Mouse (Mus musculus) kidney, postnatal 0 days (tissue): ENCODE measurements at regions not wholly inside any gene's neighbourhood (a gene's known extent, or its start where the extent isn't known, plus 50 kb on each side); places are given as distances from the start of the nearest gene placed in this dataset.
"Not testable (repeated sequence)": the region's sequence is repeated elsewhere in the genome, so short reads cannot be mapped to it uniquely, and the experiment has no call there.

Source experiments
- ATAC-seq: fragments of 200-750 bp; cut with Nextera tagmentation; replicated peaks from 2 replicates; pipeline ENCODE4 v1.8.0; 2017; ENCODE audit warnings: low read depth, moderate number of reproducible peaks, moderate TSS enrichment, moderate library complexity; ENCODE audit not compliant: low FRiP score
- DNase-seq: peaks from one replicate; pipeline ENCODE4 v3.0.0-alpha.2; 2016; ENCODE audit warnings: low spot score
- H3K27ac ChIP-seq: fragments of 300-500 bp; sonication (generic); 2 replicates; pipeline ENCODE4 v1.5.1; 2014; ENCODE audit warnings: mild to moderate bottlenecking
- H3K27me3 ChIP-seq: fragments of 300-500 bp; sonication (generic); 2 replicates; pipeline ENCODE4 v1.6.1; 2014; ENCODE audit warnings: low read length, mixed read lengths; ENCODE audit not compliant: insufficient read depth
- H3K36me3 ChIP-seq: fragments of 300-500 bp; sonication (generic); 2 replicates; pipeline ENCODE4 v1.6.1; 2014; ENCODE audit warnings: low read length, mixed read lengths; ENCODE audit not compliant: insufficient read depth
- H3K4me1 ChIP-seq: fragments of 300-500 bp; sonication (generic); replicated peaks from 2 replicates; pipeline ENCODE4 v1.6.1; 2014; ENCODE audit warnings: antibody characterized with exemption, low read length, mixed read lengths; ENCODE audit not compliant: insufficient read depth
- H3K4me2 ChIP-seq: fragments of 300-500 bp; sonication (generic); 2 replicates; pipeline ENCODE4 v1.6.1; 2014; ENCODE audit warnings: mild to moderate bottlenecking, low read length, moderate library complexity, mixed read lengths
- H3K4me3 ChIP-seq: fragments of 300-500 bp; sonication (generic); replicated peaks from 2 replicates; pipeline ENCODE4 v1.5.1; 2014; ENCODE audit warnings: low read depth, low read length
- H3K9ac ChIP-seq: fragments of 300-500 bp; sonication (generic); 2 replicates; pipeline ENCODE4 v1.6.1; 2014; ENCODE audit warnings: low read depth, low read length
- H3K9me3 ChIP-seq: fragments of 300-500 bp; sonication (generic); replicated peaks from 2 replicates; pipeline ENCODE4 v1.6.1; 2016; ENCODE audit warnings: low read length, inconsistent platforms, mixed read lengths
- CTCF ChIP-seq: IDR thresholded peaks from 2 replicates; pipeline ENCODE4 v1.5.1; 2016; ENCODE audit warnings: antibody characterized with exemption, low read depth, mild to moderate bottlenecking, moderate library complexity
- WGBS: fragments of 180-500 bp; shearing (Covaris S2); extraction: QIAGEN DNeasy Blood & Tissue Kit; methylation state at CpG from one replicate; pipeline ENCODE4 v1.1.7; 2014; 5-methylcytosine and 5-hydroxymethylcytosine counted together

- no peak for ATAC-seq
- no peaks in the 10 kb centered on the region for H3K36me3 ChIP-seq
- TF ChIP-seq CTCF: no peak
- H3K4me2 ChIP-seq: no peak overlapping the region
- H3K9ac ChIP-seq: no peak overlapping the region
- H3K27me3 ChIP-seq: no peaks in the 10 kb centered on the region
- H3K27ac ChIP-seq: no peak overlapping the region
- no peaks in the 10 kb centered on the region for H3K9me3 ChIP-seq
- DNase-seq: no peak
- no peak overlapping the region for H3K4me3 ChIP-seq
- WGBS: 79% methylated on average over 10 of the region's 10 CpGs
- H3K4me1 ChIP-seq: no peaks in the 10 kb centered on the region
Measured at GRCm38 (mm10) chr9:41429711-41430390, 268.4 kb upstream of the Ubash3b start.

GRCm38 (mm10) chr9:41429236-41429635 lies 267.7 kb upstream of the Ubash3b start:
- no peak overlapping the region for H3K4me3 ChIP-seq
- no peaks in the 10 kb centered on the region for H3K36me3 ChIP-seq
- no peak overlapping the region for H3K4me2 ChIP-seq
- no peak for TF ChIP-seq CTCF
- H3K9ac ChIP-seq: no peak overlapping the region
- no peak for DNase-seq
- H3K27ac ChIP-seq: no peak overlapping the region
- ATAC-seq: no peak
- no peaks in the 10 kb centered on the region for H3K27me3 ChIP-seq
- H3K4me1 ChIP-seq: no peaks in the 10 kb centered on the region
- no peaks in the 10 kb centered on the region for H3K9me3 ChIP-seq
- WGBS: 84% methylated on average over 4 of the region's 4 CpGs

GRCm38 (mm10) chr9:41426698-41427097 lies 265.2 kb upstream of the Ubash3b start:
- DNase-seq: no peak
- no peak overlapping the region for H3K4me3 ChIP-seq
- H3K4me2 ChIP-seq: no peak overlapping the region
- ATAC-seq: no peak
- no peaks in the 10 kb centered on the region for H3K27me3 ChIP-seq
- H3K4me1 ChIP-seq: no peaks in the 10 kb centered on the region
- no peaks in the 10 kb centered on the region for H3K36me3 ChIP-seq
- no peaks in the 10 kb centered on the region for H3K9me3 ChIP-seq
- 90% methylated on average over 7 of the region's 7 CpGs for WGBS
- H3K9ac ChIP-seq: no peak overlapping the region
- H3K27ac ChIP-seq: no peak overlapping the region
- TF ChIP-seq CTCF: no peak

- Histone ChIP-seq H3K36me3 (no peaks in the 10 kb centered on the region), H3K9ac (no peak overlapping the region), H3K27ac (no peak overlapping the region), H3K27me3 (no peaks in the 10 kb centered on the region), H3K4me2 (no peak overlapping the region), H3K4me3 (no peak overlapping the region), H3K9me3 (no peaks in the 10 kb centered on the region), H3K4me1 (no peaks in the 10 kb centered on the region)
- 95% methylated on average over 6 of the region's 6 CpGs for WGBS
- ATAC-seq (no peak), DNase-seq (no peak)
- no peak for TF ChIP-seq CTCF
Measured at GRCm38 (mm10) chr9:41425225-41425624, 263.7 kb upstream of the Ubash3b start.

GRCm38 (mm10) chr9:41413791-41414190 lies 252.3 kb upstream of the Ubash3b start:
- H3K4me2 ChIP-seq: no peak overlapping the region
- WGBS: 90% methylated on average over 3 of the region's 3 CpGs
- DNase-seq: no peak
- no peak overlapping the region for H3K27ac ChIP-seq
- no peak for ATAC-seq
- H3K27me3 ChIP-seq: no peaks in the 10 kb centered on the region
- H3K36me3 ChIP-seq: no peaks in the 10 kb centered on the region
- no peak for TF ChIP-seq CTCF
- H3K4me3 ChIP-seq: no peak overlapping the region
- H3K4me1 ChIP-seq: no peaks in the 10 kb centered on the region; the same call in 1 of the 2 replicates
- H3K9me3 ChIP-seq: no peaks in the 10 kb centered on the region
- H3K9ac ChIP-seq: no peak overlapping the region

DNA sequence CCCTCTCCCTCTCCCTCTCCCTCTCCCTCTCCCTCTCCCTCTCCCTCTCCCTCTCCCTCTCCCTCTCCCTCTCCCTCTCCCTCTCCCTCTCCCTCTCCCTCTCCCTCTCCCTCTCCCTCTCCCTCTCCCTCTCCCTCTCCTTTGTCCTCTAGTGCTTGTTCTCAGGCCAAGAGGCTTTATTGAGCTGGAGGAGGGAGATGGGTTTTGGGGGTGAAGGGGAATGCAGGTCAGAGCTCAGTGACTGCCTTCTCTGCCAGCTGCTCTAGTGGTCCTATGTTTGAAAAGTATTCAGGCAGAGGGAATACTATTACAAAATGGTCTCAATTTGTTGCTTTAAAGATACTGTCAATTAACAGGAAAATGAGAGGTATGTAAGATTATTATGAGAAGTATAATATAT lies 251.6 kb upstream of the Ubash3b start:
- not testable (repeated sequence) for ATAC-seq, H3K9ac ChIP-seq, H3K9me3 ChIP-seq, H3K36me3 ChIP-seq, H3K4me3 ChIP-seq, H3K27me3 ChIP-seq, H3K27ac ChIP-seq, H3K4me1 ChIP-seq, H3K4me2 ChIP-seq, DNase-seq
